Mouse (Mus musculus) frontal cortex, postnatal 36 days (tissue): ENCODE measurements at regions not wholly inside any gene's neighbourhood (a gene's known extent, or its start where the extent isn't known, plus 50 kb on each side); places are given as distances from the start of the nearest gene placed in this dataset.
A peak's percentile ranks its signal among the peaks of the same experiment; 100 is the strongest.

Experiments
- DNase-seq, 2 experiments: peaks; one replicate each; pipeline ENCODE4 v3.0.0; 2022; ENCODE audit warnings: low spot score in 2 of 2

GRCm38 (mm10) chr9:59153945-59154344 is 117.7 kb upstream of the Neo1 start:
- DNase-seq, result no peak

DNA sequence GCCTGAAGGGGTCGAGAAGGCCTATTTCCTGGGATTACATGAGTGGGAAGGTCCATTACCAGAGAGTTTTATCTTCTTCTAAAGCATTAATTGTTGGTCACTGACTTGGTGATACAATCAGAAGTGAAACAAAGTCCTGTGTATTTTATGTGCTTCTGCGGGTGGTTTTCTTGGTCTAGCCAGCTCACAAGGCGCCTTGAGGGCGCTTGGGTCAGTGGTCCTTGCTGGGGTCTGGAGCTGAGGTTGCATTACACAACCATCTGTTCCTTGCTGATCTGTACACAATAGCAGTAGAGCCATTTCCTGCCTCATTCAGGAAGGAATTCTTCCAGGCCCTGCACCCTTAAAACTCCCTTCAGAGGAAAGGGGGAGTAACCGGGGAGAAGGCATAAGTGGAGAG is 116.9 kb upstream of the Neo1 start:
- no peak for DNase-seq

DNA sequence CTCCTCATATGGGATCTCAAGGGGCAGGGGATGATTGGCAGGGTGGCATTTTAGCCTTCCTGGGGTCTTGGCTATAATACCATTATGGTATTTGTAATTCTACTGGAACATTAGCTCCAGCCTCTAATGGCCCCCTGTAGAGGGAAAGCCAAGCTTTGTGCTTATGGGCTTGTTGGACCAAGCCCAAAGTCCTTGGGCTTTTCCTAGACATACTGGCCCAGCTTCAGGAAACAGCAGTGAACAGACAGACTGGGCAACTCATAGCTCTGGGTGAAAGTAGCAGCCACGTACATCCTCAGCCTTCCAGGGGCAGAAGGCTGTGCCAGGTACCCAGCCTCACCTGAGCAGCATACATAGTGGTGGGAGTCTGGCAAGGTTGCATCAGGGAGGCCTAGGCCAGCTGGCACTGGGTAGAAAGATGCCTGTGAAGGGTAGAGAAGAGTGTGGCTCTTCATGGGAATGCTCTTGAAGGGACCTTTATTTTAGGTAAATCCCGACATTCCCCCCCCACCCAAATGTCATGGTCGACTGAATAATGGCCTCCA is 108.1 kb upstream of the Neo1 start:
- no peak for DNase-seq

DNA sequence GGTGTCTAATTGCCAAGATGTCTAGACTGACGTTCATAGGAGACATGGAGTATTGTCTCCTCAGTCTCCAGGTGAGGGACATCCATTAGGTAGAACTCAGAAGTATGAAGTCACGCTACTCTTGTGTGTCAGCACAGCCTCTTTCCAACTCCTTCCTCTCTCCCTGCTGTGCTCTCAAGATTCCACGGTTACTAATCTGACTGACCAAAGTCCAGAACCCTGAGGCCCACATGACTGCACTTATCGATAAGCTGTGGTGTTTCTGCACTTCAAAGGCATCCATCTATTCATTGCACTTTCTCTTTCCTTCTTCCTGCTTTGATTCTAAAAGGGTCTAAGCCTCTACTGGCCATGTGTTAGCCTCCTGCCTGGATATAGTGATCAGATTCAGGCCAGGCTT is 107.4 kb upstream of the Neo1 start:
- DNase-seq, result no peak

- DNase-seq, result peak; percentile 32 to 56
These were observed 98.2 kb upstream of the Neo1 start for GRCm38 (mm10) chr9:59134171-59135041.

GRCm38 (mm10) chr9:59129699-59130340 is 93.6 kb upstream of the Neo1 start:
- DNase-seq, result no peak

- DNase-seq, result no peak
These were observed 93.0 kb upstream of the Neo1 start for GRCm38 (mm10) chr9:59129252-59129651.

GRCm38 (mm10) chr9:59128023-59128422 is 91.8 kb upstream of the Neo1 start:
- no peak for DNase-seq

GRCm38 (mm10) chr9:59125886-59126285 is 89.6 kb upstream of the Neo1 start:
- DNase-seq, result no peak

DNA sequence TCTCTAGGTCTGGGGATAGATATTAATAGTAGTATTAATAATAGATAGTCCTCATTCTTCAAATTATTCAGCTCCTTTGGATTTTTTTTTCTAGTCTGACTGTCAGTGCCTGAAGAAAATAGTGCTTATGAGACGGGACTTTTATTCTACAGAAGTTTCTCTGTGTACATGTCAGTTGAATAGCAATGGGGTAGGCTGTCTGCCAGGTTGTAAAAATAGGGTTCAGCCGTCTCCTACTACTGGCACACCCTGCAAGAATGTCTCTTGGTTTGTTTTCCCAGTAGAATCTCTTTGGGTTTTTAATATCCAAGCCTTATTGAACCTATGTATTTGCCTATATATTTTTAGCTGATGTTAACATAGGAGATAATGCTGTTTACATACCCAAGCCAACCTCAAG is 80.3 kb upstream of the Neo1 start:
- DNase-seq, result peak in 1 of 2 experiments; percentile 49

GRCm38 (mm10) chr9:59113859-59114258 is 77.6 kb upstream of the Neo1 start:
- DNase-seq, result no peak

DNA sequence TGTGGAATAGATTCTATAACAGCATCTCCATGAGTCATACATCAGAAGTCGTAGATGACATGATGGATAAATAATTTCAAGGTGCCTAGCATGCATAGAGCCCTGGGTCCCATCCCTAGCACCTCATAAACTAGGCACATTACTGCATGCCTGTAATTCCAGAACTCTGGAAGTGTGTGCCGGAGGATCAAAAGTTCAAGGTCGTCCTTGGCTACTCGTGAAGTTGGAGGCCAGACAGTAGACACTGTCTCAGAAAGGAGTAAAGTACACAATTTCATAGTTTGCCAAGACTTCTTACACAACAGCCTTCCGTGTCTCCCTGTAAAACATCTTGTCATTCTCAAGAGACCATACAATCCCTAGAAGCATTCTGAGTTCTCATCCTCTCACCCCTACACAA is 63.5 kb upstream of the Neo1 start:
- no peak for DNase-seq

GRCm38 (mm10) chr9:59097564-59097963 is 61.3 kb upstream of the Neo1 start:
- no peak for DNase-seq

DNA sequence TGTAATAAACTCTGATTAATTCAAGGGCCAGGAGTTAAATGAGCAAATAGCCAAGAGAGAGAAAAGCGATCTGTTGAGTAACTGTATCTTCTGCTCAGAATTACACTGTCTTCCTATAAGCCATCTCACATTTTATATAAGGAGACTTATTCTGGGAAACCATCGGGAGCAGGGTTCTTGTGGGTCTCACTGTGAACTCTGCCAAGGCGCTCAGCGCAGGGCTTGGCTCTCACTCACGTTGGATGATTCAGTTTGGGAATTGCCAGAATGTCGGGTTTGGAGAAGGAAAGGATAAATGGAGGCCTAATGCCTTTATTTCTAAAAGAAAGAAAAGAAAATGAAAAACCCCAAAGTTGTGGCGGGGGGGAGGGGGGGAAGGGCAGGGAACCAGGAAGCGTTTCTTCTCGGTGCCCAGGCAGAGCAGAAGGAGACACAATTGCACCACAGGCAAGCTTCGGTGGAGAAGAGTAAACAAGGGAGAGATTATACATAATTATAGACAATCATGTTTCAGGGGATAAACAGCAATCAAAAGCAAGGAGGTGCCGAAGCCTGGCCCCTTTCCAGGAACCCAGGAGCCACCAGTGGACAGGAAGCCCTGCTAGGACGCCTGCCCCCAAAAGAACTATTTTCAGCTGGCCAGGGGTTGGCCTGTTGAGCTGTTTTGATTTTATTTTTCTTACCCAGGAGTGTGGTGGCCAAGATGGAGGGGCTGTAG is 60.5 kb upstream of the Neo1 start:
- DNase-seq, result peak; percentile 44 to 69

DNA sequence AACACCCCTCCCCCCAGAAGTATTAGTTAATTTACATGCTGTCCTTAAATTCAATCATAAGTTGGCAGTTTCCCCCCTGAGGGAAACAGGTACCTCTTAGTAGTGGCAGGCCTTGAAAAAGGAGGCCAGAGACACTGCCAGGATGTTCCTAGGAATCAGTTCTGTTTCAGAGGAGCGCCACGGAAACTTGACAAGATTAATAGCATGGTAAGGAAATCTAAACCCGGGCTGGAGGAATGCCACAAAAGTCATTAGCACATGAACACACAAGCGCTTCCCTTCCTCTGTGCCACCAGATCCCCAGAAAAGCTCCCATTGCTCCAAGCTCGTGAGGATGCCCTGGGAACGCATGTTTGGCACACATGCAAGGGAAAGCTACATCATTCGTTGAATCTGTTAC is 59.4 kb upstream of the Neo1 start:
- no peak for DNase-seq

DNA sequence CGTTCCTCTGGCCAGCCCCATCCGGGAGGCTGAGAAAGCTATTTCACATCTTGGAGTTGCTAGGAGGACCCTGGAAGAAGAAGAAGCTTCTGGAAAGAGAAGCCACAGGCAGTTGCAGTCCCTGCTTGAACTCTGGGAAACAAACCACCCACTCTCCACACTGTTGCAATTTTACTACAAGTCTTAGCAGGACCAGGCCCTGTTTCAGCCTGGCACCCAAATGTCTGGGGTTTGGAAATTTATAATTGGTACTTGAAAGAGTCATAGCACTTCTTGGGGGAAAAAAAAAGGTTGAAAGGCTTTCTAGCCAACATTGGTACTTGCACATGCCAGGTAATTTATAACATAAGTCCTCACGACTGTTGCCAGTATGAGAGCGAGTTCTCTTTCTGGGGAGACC is 57.9 kb upstream of the Neo1 start:
- DNase-seq, result no peak

- DNase-seq, result no peak
These were observed 54.9 kb upstream of the Neo1 start for GRCm38 (mm10) chr9:59091179-59091578.

DNA sequence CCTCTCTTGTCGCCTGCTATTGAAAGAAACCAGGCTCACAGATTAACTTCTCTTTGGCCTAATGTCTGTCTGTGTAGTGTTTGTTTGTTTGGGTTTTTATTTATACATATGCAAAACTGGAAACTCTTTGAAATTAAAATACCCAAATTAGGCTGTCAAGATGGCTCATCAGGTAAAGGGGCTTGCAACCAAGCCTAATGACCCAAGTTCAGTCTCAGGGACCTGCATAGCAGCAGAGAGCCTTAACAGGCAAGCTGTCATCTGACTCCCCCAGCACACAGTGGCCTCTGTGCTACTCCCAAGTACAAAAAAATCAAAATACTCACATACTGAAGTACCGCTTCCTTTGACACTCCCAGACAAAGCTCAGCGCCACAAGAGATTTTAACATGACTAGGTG is 51.5 kb upstream of the Neo1 start:
- DNase-seq, result no peak

- no peak for DNase-seq
These were observed 50.9 kb upstream of the Neo1 start for GRCm38 (mm10) chr9:59087112-59087511.

GRCm38 (mm10) chr9:59086556-59087102 is 50.4 kb upstream of the Neo1 start:
- DNase-seq, result no peak
